Mouse (Mus musculus): ENCODE results near the gene Lrrc73.

- TF ChIP-seq EP300 (IDR thresholded peaks at IDR 0.05) (no peak), CTCF (IDR thresholded peaks at IDR 0.05) (no peak)
These were observed 14.8 kb downstream of the Lrrc73 start for GRCm38 (mm10) chr17:46268026-46268720.

All from lung, postnatal 0 days (tissue).